Mouse (Mus musculus): ENCODE measurements around the gene Fryl.

Fryl gene

GRCm38 (mm10) chr5:73167976-73168768 lies 88.2 kb downstream of the Fryl start:
- ChIA-PET CTCF (interaction anchor here in 1 of 4 experiments (0.6 kb wide), 1 partner anchor 12 kb away, joined by 3 read pairs; no protein-coding TSS in a partner anchor), POLR2A (interaction anchor here in 3 of 4 experiments (0.6 to 2.5 kb wide), 14 partner anchors 9 to 201 kb away, joined by 3 to 13 read pairs (median 4); no protein-coding TSS in a partner anchor)

DNA sequence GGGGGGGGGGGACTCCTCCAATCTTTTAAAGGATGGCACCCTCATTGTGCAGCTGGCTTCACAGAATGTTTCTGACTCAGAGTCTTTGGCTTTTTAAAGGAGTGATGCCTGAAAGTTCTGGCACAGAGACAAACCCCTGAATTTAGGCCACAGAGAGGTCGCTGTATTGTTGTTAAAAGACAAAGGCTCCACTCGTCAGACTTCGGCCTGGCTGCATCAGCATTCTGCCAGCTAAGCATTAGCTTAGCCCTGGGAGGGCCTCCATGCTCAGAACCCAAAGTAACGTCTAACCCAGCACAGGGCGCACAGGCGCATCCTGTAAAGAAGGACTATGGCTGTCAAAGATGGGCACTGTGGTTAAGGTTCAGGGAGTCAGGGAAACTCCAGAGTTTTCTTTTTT lies 92.4 kb downstream of the Fryl start:
- ChIA-PET CTCF (interaction anchor here in 2 of 4 experiments (0.6 to 0.9 kb wide), 3 partner anchors 16 to 241 kb away, joined by 4 to 9 read pairs (median 4); no protein-coding TSS in a partner anchor), POLR2A (interaction anchor here (0.5 to 1.6 kb wide), 8 partner anchors 8 to 249 kb away, joined by 3 to 9 read pairs (median 4); no protein-coding TSS in a partner anchor)

- ChIA-PET CTCF (no interaction called here), POLR2A (interaction anchor here in 1 of 4 experiments (0.8 to 0.9 kb wide), 2 partner anchors 23 to 47 kb away, joined by 4 to 5 read pairs; no protein-coding TSS in a partner anchor)
These were observed 93.9 kb downstream of the Fryl start for GRCm38 (mm10) chr5:73162492-73162891.

DNA sequence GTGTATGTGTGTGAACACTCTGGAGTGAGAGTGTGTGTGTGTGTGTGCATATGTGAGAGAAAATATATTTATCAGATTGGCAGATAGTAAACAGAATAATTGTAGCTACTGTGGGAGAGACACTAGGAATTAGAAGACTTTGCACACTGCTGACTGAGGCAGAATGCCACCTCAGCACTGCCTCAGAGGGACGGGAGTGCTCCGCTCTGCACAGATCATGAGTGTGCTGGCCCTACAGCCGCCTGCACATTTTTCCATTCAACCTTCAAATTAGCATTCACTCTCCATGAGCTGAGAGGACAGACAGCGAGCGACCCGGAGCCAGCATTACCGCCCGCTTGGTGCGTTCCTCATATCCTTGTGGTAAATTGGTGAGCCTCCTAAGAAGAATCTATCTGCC lies 96.0 kb downstream of the Fryl start:
- CTCF ChIA-PET = interaction anchor here in 1 of 4 experiments (0.6 kb wide), 1 partner anchor 201 kb away, joined by 3 read pairs; no protein-coding TSS in a partner anchor
- POLR2A ChIA-PET = interaction anchor here in 3 of 4 experiments (0.5 to 1.6 kb wide), 7 partner anchors 8 to 186 kb away, joined by 3 to 6 read pairs (median 4); no protein-coding TSS in a partner anchor

DNA sequence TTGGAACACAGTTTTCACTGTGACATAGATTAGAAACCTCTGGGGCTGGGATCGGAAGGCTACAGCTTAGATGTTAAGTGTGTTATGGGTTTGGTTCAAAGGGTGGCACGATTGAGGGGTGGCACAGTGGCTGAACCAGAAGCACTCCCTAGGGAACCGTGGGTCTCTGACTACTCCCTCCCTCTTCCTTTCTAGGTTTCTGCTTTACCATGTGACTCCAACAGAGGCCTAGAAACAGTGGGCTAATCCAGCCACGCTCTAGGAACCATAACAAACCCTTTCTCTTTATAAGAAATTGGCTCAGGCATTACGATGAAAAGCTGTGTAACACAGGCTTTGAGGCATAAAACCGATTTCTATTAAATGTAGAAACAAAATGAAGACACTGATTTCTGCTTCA lies 98.9 kb downstream of the Fryl start:
- CTCF ChIA-PET = interaction anchor here in 1 of 4 experiments (0.6 kb wide), 1 partner anchor 100 kb away, joined by 3 read pairs; no protein-coding TSS in a partner anchor
- POLR2A ChIA-PET = interaction anchor here (0.6 to 3.3 kb wide), 13 partner anchors 9 to 995 kb away, joined by 3 to 25 read pairs (median 5); no protein-coding TSS in a partner anchor

GRCm38 (mm10) chr5:73157009-73157408 lies 99.4 kb downstream of the Fryl start:
- ChIA-PET POLR2A (interaction anchor here (0.6 to 3.3 kb wide), 19 partner anchors 9 to 995 kb away, joined by 3 to 25 read pairs (median 5); partner anchors contain the start of gene Fryl (in 1 of the 4)), CTCF (interaction anchor here in 1 of 4 experiments (0.6 to 1.1 kb wide), 2 partner anchors 16 to 100 kb away, joined by 3 to 5 read pairs; no protein-coding TSS in a partner anchor)

DNA sequence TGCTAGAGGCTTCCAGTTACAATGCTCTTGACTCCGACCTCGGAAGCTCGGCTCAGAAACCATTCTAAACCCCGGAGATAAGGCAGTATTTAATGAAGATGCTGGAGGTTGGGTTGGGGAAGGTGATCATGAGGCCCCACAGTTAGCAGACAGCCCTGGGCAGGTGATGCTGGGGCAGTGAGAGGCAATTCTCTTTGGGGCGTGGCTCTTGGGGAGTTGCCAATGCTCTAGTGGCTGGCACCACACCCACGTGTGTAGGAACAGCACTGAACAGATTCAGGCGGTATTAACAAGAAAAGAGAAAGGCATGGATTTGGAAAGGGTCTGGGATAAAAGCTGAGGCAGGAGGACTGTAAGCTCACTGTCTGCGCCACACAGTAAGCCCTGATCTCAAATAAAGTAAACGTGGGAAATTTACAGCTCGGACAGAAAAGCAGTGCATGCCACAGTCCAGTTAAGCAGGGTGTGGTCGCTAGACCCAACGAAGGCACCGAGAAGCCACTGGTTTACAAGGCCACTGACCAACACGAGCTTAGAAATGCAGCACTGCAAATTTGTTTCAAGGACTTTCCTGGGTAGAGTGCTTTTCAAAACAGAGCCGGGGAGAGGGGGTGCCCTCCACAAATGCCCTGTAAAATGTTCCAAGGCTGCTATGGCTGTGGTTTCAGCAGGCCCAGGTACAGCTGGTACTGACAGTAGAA lies 100.0 kb downstream of the Fryl start:
- ChIA-PET CTCF (interaction anchor here in 2 of 4 experiments (0.9 to 1.1 kb wide), 2 partner anchors 12 to 15 kb away, joined by 3 to 5 read pairs; no protein-coding TSS in a partner anchor), POLR2A (interaction anchor here (0.5 to 3.3 kb wide), 20 partner anchors 8 to 249 kb away, joined by 3 to 25 read pairs (median 4); partner anchors contain the start of gene Fryl (in 1 of the 4))

DNA sequence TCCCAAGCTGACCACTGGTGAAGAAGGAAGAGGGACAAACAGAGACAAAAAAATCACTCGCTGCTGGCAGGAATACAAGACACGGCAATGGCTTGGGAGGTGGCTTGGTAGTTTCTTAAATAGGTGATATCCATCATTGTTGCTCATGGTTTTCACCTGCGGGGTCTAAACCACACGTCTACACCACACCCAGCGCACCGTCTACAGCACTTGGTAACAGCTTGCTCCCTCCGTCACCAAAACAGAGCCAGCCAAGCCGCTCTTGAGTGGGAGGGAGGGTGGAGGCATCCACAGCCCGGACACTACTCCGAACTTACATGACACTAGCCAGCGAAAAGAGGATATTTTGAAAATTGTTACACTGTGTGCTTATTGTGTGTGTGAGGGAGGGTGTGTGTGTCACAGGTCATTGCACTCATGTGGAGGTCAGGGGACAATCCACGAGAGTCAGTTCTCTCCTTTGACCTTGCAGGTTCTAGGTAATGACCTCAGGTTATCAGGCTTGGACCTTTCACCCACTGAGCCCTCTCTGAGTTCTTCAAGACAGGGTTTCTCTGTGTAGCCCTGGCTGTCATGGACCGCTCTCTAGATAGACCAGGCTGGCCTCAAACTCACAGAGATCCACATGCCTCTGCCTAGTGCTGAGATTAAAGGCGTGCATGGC lies 102.5 kb downstream of the Fryl start:
- ChIA-PET POLR2A (interaction anchor here in 2 of 4 experiments (0.7 to 1.1 kb wide), 2 partner anchors 16 to 17 kb away, joined by 3 to 4 read pairs; no protein-coding TSS in a partner anchor), CTCF (interaction anchor here in 1 of 4 experiments (0.6 kb wide), 1 partner anchor 170 kb away, joined by 5 read pairs; no protein-coding TSS in a partner anchor)

GRCm38 (mm10) chr5:73152206-73152605 lies 104.2 kb downstream of the Fryl start:
- ChIA-PET POLR2A (interaction anchor here (0.6 to 1.7 kb wide), 15 partner anchors 9 to 140 kb away, joined by 3 to 7 read pairs (median 3); partner anchors contain the start of gene Ociad1 (in 1 of the 4)), CTCF (interaction anchor here in 2 of 4 experiments (0.5 to 1.2 kb wide), 5 partner anchors 16 to 369 kb away, joined by 3 to 6 read pairs (median 3); no protein-coding TSS in a partner anchor)

DNA sequence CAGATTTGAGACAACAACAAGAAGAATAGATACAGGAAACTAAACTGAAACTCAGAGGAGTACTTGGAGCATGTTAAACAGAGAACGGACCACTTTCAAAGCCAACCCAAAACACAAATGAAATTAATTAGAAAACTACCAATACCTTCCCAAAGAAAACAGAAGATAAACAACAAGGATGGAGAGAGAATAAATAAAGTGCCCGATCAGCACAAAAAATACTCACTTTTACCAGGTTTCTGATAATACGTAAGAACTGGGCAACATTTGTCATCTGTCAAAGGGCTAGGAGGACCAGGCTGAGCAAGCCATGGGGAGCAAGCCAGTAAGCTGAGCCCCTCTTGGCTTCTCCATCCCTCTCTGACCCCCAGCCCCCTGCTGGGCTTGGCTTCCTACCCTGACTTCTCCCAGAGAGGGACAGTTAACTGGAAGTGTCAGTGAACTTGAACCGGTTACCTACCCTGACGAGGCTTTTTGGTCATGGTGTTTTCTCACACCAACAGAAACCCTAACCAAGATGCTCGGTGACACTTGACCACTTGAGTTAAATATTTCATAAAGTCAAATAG lies 105.5 kb downstream of the Fryl start:
- CTCF ChIA-PET = interaction anchor here in 1 of 4 experiments (1.0 kb wide), 1 partner anchor 17 kb away, joined by 4 read pairs; no protein-coding TSS in a partner anchor

GRCm38 (mm10) chr5:73144987-73145386 lies 111.4 kb downstream of the Fryl start:
- ChIA-PET CTCF (interaction anchor here in 1 of 4 experiments (0.6 kb wide), 1 partner anchor 12 kb away, joined by 5 read pairs; no protein-coding TSS in a partner anchor), POLR2A (interaction anchor here in 3 of 4 experiments (0.5 to 1.8 kb wide), 6 partner anchors 10 to 863 kb away, joined by 3 to 5 read pairs (median 3); no protein-coding TSS in a partner anchor)

More for the DNA sequence above, 105.5 kb downstream of the Fryl start:
- POLR2A ChIA-PET = interaction anchor here in 1 of 4 experiments (1.4 to 1.7 kb wide), 3 partner anchors 13 to 82 kb away, joined by 3 to 4 read pairs (median 4); no protein-coding TSS in a partner anchor

GRCm38 (mm10) chr5:73141712-73142111 lies 114.7 kb downstream of the Fryl start:
- ChIA-PET POLR2A (interaction anchor here in 2 of 4 experiments (0.9 to 1.5 kb wide), 4 partner anchors 11 to 53 kb away, joined by 3 read pairs; no protein-coding TSS in a partner anchor), CTCF (interaction anchor here in 1 of 4 experiments (0.8 kb wide), 1 partner anchor 15 kb away, joined by 5 read pairs; no protein-coding TSS in a partner anchor)

DNA sequence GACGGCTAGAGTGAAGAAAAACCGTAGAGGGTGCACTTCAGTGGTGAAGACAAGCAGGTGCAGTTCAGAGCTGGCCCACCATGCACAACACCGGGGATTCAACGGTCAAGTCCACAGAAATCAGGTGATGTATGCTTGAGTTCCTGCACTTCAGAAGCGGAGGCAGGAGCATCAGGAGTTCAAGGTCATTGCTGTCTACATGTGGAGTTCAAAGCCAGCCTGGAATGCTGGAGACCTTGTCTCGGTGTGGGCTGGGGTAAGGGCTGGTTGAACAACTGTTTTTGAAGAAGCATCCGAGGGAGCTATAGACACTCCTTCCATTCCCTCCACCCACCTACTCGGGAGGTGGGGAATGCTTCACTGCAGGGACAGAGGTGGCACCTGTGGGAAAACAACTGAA lies 115.3 kb downstream of the Fryl start:
- POLR2A ChIA-PET = interaction anchor here in 1 of 4 experiments (1.0 to 1.5 kb wide), 2 partner anchors 17 to 53 kb away, joined by 3 read pairs; no protein-coding TSS in a partner anchor
- CTCF ChIA-PET = interaction anchor here in 1 of 4 experiments (0.8 kb wide), 1 partner anchor 15 kb away, joined by 5 read pairs; no protein-coding TSS in a partner anchor

DNA sequence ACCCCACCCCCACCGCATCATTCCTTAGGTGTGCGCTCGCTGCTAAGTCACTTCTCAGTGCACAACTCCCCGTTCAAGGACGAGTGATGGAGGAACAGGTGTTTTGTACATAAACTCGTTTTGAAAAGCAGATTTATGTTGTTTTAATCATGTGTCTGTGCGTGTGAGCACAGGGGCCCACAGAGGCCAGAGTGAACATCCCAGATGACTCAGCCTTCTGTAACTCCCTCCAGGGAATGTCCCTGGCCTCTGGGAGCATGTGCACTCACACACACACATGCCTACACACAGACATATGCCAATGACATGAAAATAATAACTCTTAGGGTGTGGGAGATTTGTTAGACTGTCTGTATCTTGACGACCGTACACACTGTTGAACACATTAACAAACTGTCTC lies 118.9 kb downstream of the Fryl start:
- ChIA-PET POLR2A (no interaction called here), CTCF (interaction anchor here in 1 of 4 experiments (0.5 kb wide), 1 partner anchor 156 kb away, joined by 3 read pairs; no protein-coding TSS in a partner anchor)

- POLR2A ChIA-PET = no interaction called here
- CTCF ChIA-PET = interaction anchor here in 1 of 4 experiments (0.5 kb wide), 1 partner anchor 16 kb away, joined by 3 read pairs; no protein-coding TSS in a partner anchor
These were observed 120.5 kb downstream of the Fryl start for GRCm38 (mm10) chr5:73135959-73136358.

- POLR2A ChIA-PET = no interaction called here
- CTCF ChIA-PET = interaction anchor here in 1 of 4 experiments (0.6 kb wide), 1 partner anchor 119 kb away, joined by 3 read pairs; no protein-coding TSS in a partner anchor
These were observed 121.3 kb downstream of the Fryl start for GRCm38 (mm10) chr5:73135131-73135530.

GRCm38 (mm10) chr5:73133833-73134185 lies 122.6 kb downstream of the Fryl start:
- ChIA-PET POLR2A (interaction anchor here in 1 of 4 experiments (0.8 to 1.6 kb wide), 3 partner anchors 12 to 38 kb away, joined by 3 read pairs; no protein-coding TSS in a partner anchor), CTCF (interaction anchor here (0.5 to 1.8 kb wide), 14 partner anchors 8 to 741 kb away, joined by 3 to 13 read pairs (median 4); no protein-coding TSS in a partner anchor)

Data from embryonic stem cell, embryonic (primary cell).